Mouse (Mus musculus) forebrain, embryonic 12.5 days (tissue): Measurements from ENCODE around the gene Krtap13-1. TPM values are rescaled to one million over a fixed set of nuclear protein-coding genes. Genes with fewer than 3 reads are reported as not detected.
"Not testable (repeated sequence)": the region's sequence is repeated elsewhere in the genome, so short reads cannot be mapped to it uniquely, and the experiment has no call there.

Experiments used
- ATAC-seq: fragments of 200-750 bp; cut with Nextera tagmentation; 2 replicates; pipeline ENCODE4 v1.8.0; 2017; ENCODE audit warnings: moderate TSS enrichment; ENCODE audit not compliant: low FRiP score
- H3K27ac ChIP-seq: fragments of 300-500 bp; sonication (generic); 2 replicates; pipeline ENCODE4 v1.5.1; 2016; ENCODE audit warnings: mild to moderate bottlenecking
- H3K27me3 ChIP-seq: fragments of 300-500 bp; sonication (generic); 2 replicates; pipeline ENCODE4 v1.6.1; 2016; ENCODE audit warnings: mild to moderate bottlenecking
- H3K36me3 ChIP-seq: fragments of 300-500 bp; sonication (generic); replicated peaks from 2 replicates; pipeline ENCODE4 v1.6.1; 2016; ENCODE audit warnings: mild to moderate bottlenecking
- H3K4me1 ChIP-seq: fragments of 300-500 bp; sonication (generic); 2 replicates; pipeline ENCODE4 v1.6.1; 2016
- H3K4me2 ChIP-seq: fragments of 300-500 bp; sonication (generic); 2 replicates; pipeline ENCODE4 v1.6.1; 2016; ENCODE audit warnings: mild to moderate bottlenecking, moderate library complexity
- H3K4me3 ChIP-seq: fragments of 300-500 bp; sonication (generic); replicated peaks from 2 replicates; pipeline ENCODE4 v1.5.1; 2016; ENCODE audit warnings: mild to moderate bottlenecking
- H3K9ac ChIP-seq: fragments of 300-500 bp; sonication (generic); 2 replicates; pipeline ENCODE4 v1.6.1; 2016; ENCODE audit warnings: mild to moderate bottlenecking
- H3K9me3 ChIP-seq: fragments of 300-500 bp; sonication (generic); 2 replicates; pipeline ENCODE4 v1.6.1; 2016
- WGBS: fragments of 180-500 bp; shearing (Covaris S2); methylation state at CpG from one replicate; pipeline ENCODE4 v1.1.7; 2016; 5-methylcytosine and 5-hydroxymethylcytosine counted together
- polyA plus RNA-seq: library from polyadenylated mRNA; unstranded; fragments of >200 nt; fragmentation: Nextera tagmentation; extraction: Ambion mirVana; gene quantifications from 2 replicates; pipeline ENCODE4 v1.2.1, GENCODE M21; 2016

Krtap13-1 gene
- polyA plus RNA-seq, 1 experiment from 2014 or later: not detected

- Histone ChIP-seq H3K36me3 (no peaks in the 10 kb centered on the region), H3K27ac (no peak overlapping the region), H3K4me2 (no peak overlapping the region), H3K9me3 (no peaks in the 10 kb centered on the region), H3K27me3 (no peaks in the 10 kb centered on the region), H3K9ac (no peak overlapping the region), H3K4me1 (no peaks in the 10 kb centered on the region), H3K4me3 (no peak overlapping the region)
- 68% methylated on average over 4 of the region's 4 CpGs for WGBS
- ATAC-seq: no peak
Observed at GRCm38 (mm10) chr16:88747943-88748342, 19.3 kb downstream of the Krtap13-1 start.

- not testable (repeated sequence) for H3K27ac ChIP-seq, ATAC-seq, H3K9me3 ChIP-seq, H3K9ac ChIP-seq, H3K27me3 ChIP-seq, H3K4me3 ChIP-seq, H3K4me2 ChIP-seq, H3K36me3 ChIP-seq, H3K4me1 ChIP-seq
- 91% methylated on average over 3 of the region's 3 CpGs for WGBS
Observed at GRCm38 (mm10) chr16:88751535-88751934, 22.9 kb downstream of the Krtap13-1 start, which contains the start of gene Krtap13. Gene Krtap13 (minus strand): TSS chr16:88751635.

GRCm38 (mm10) chr16:88758547-88758946, 29.9 kb downstream of the Krtap13-1 start, which contains the start of gene 2310034C09Rik:
Gene 2310034C09Rik (plus strand): TSS chr16:88758847.
- WGBS: 99% methylated on average over 3 of the region's 3 CpGs
- not testable (repeated sequence) for ATAC-seq, H3K4me2 ChIP-seq, H3K36me3 ChIP-seq, H3K9me3 ChIP-seq, H3K4me1 ChIP-seq, H3K27me3 ChIP-seq, H3K27ac ChIP-seq, H3K9ac ChIP-seq, H3K4me3 ChIP-seq

- Histone ChIP-seq H3K4me2 (no peak within 1 kb of the TSS), H3K4me1 (no peaks in the 10 kb centered on the region), H3K27ac (no peak within 1 kb of the TSS), H3K9me3 (no peaks in the 10 kb centered on the region), H3K9ac (no peak within 1 kb of the TSS), H3K4me3 (no peak within 1 kb of the TSS), H3K36me3 (no peaks in the 10 kb centered on the region), H3K27me3 (no peaks in the 10 kb centered on the region)
- WGBS: 90% methylated on average over 2 of the region's 2 CpGs
- no peak for ATAC-seq
Observed at GRCm38 (mm10) chr16:88774106-88774505, 45.4 kb downstream of the Krtap13-1 start, which contains the start of gene 2310057N15Rik. Gene 2310057N15Rik (minus strand): TSS chr16:88774206.

GRCm38 (mm10) chr16:88777596-88777995, 48.9 kb downstream of the Krtap13-1 start, which contains the start of gene Gm5965:
Gene Gm5965 (plus strand): TSS chr16:88777896.
- WGBS: 93% methylated on average over 6 of the region's 6 CpGs
- H3K27me3 ChIP-seq: no peaks in the 10 kb centered on the region

More at GRCm38 (mm10) chr16:88777596-88777995, 48.9 kb downstream of the Krtap13-1 start, which contains the start of gene Gm5965:
- Histone ChIP-seq H3K36me3 (no peaks in the 10 kb centered on the region), H3K9me3 (no peaks in the 10 kb centered on the region), H3K9ac (no peak within 1 kb of the TSS), H3K4me2 (no peak within 1 kb of the TSS), H3K4me1 (no peaks in the 10 kb centered on the region), H3K4me3 (no peak within 1 kb of the TSS), H3K27ac (no peak within 1 kb of the TSS)
- ATAC-seq: no peak

Other genes with a start within 250 kb of the Krtap13-1 start
- not detected in 2 replicates for gene Cldn17, start 221.9 kb upstream of the Krtap13-1 start, polyA plus RNA-seq
- 0.17 and 0.82 TPM in 2 replicates for gene Cldn8, start 165.7 kb upstream of the Krtap13-1 start, polyA plus RNA-seq
- gene Krtap24-1, start 116.6 kb upstream of the Krtap13-1 start, polyA plus RNA-seq: not detected in 2 replicates
- not detected in 2 replicates for gene 2310079G19Rik, start 101.2 kb upstream of the Krtap13-1 start, polyA plus RNA-seq
- not detected in 2 replicates for gene Krtap26-1, start 81.1 kb upstream of the Krtap13-1 start, polyA plus RNA-seq
- not detected in 2 replicates for gene Krtap27-1, start 57.2 kb upstream of the Krtap13-1 start, polyA plus RNA-seq
- gene 2310061N02Rik, start 20.9 kb upstream of the Krtap13-1 start, polyA plus RNA-seq: not detected in 2 replicates
- not detected in 2 replicates for gene Krtap13, start 22.8 kb downstream of the Krtap13-1 start, polyA plus RNA-seq
- gene 2310034C09Rik, start 30.0 kb downstream of the Krtap13-1 start, polyA plus RNA-seq: not detected in 2 replicates
- gene 2310057N15Rik, start 45.3 kb downstream of the Krtap13-1 start, polyA plus RNA-seq: not detected in 2 replicates
- gene Gm5965, start 49.0 kb downstream of the Krtap13-1 start, polyA plus RNA-seq: not detected in 2 replicates
- not detected in 2 replicates for gene Gm20741, start 83.4 kb downstream of the Krtap13-1 start, polyA plus RNA-seq
- not detected in 2 replicates for gene Krtap15, start 91.4 kb downstream of the Krtap13-1 start, polyA plus RNA-seq
- not detected in 2 replicates for gene Krtap14, start 97.3 kb downstream of the Krtap13-1 start, polyA plus RNA-seq
- not detected in 2 replicates for gene Krtap19-1, start 140.5 kb downstream of the Krtap13-1 start, polyA plus RNA-seq
- gene Krtap19-2, start 145.4 kb downstream of the Krtap13-1 start, polyA plus RNA-seq: not detected in 2 replicates
- not detected in 2 replicates for gene Krtap19-3, start 149.2 kb downstream of the Krtap13-1 start, polyA plus RNA-seq
- gene Krtap19-4, start 156.2 kb downstream of the Krtap13-1 start, polyA plus RNA-seq: not detected in 2 replicates
- not detected in 2 replicates for gene Krtap19-5, start 167.6 kb downstream of the Krtap13-1 start, polyA plus RNA-seq
- gene Krtap19-9b, start 203.4 kb downstream of the Krtap13-1 start, polyA plus RNA-seq: not detected in 2 replicates
- not detected in 2 replicates for gene Krtap16-3, start 234.0 kb downstream of the Krtap13-1 start, polyA plus RNA-seq